Mouse (Mus musculus): Measurements from ENCODE around the gene Olfr1087.
"Not testable (repeated sequence)": the region's sequence is repeated elsewhere in the genome, so short reads cannot be mapped to it uniquely, and the experiment has no call there.

Gene Olfr1087

DNA sequence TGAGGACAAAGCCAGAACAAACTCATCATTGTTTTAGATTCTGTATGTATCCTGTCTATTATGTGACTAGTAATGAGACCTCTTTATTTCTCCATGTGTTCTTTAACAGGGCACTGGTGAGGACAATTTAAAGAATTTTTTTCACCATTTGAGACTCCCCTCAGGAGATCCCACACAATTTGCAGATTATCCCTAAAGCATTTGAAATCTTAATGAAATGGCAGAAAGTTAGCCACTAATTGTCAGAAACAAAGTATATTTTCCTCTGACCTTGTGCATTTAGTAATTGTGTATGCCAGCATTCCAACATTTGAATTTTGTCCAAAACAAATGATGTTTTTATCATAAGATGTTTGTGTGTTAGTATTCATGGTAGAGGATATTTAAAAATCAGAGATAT, at the start of gene Olfr1087:
Gene Olfr1087 (minus strand): TSS at position 101 of the 400 bp plus-strand sequence.
- no peak for DNase-seq (ENCODE audit: low spot score in 2 of 2)

DNA sequence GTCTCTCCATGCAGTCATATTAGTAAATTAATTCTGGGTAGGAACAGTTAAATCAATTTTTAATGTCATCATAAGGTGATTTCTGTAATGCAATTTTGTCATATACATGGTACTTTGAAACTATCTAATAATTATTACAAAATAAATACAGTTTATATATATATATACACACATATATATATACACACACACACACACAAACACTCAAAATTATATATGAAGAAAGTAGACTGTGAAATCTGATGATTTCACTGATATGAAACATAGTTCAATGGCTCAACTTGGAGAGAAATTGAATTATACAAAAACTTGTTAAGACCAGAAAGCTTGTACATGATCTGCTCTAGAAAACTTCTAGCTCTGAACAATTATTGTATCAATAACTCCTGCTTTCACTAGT, 35.4 kb upstream of the Olfr1087 start, which contains the start of gene Olfr1089:
Gene Olfr1089 (minus strand): TSS at position 101 of the 400 bp plus-strand sequence.
- DNase-seq (ENCODE audit: low spot score in 2 of 2), result no peak

DNA sequence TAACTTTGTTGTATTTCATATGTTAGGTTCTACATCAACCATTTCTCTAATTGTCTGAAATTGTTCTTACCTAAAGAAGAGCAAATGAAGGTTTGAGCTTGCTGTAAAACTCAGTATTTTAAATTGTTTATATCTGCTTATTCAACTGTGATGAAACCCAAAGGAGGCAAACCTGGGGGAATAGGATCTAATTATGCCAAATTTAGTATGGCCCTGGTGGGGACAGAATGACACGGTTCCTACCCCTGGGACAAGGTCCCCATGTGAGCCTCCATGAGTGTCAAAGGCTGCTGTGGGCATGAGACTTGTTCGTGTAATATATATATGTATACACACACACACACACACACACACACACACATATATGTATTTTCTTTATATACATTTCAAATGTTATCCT, 18.2 kb downstream of the Olfr1087 start, which contains the start of gene Olfr1086:
Gene Olfr1086 (minus strand): TSS at position 101 of the 400 bp plus-strand sequence.
- DNase-seq (ENCODE audit: low spot score in 2 of 2), result no peak

DNA sequence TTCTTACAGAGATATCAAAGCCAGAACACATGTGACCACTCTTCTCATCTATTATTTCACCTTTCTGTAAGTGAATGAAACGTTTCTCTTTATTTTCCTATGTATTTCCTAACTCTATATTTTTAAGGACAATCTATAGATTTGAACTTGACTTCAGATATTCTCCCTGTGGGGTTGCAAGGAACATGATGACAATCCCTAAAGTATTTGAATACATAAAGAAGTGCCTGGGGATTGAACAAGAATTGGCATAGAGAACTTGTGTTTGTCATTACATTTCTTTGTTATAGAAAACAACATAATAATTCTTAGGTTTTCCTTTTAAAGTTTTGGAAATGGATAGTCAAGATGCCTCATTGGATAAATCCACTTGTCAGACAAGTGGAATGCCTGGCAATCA, 36.3 kb downstream of the Olfr1087 start, which contains the start of gene Olfr1085:
Gene Olfr1085 (minus strand): TSS at position 101 of the 400 bp plus-strand sequence.
- DNase-seq (ENCODE audit: low spot score in 2 of 2), result no peak

DNA sequence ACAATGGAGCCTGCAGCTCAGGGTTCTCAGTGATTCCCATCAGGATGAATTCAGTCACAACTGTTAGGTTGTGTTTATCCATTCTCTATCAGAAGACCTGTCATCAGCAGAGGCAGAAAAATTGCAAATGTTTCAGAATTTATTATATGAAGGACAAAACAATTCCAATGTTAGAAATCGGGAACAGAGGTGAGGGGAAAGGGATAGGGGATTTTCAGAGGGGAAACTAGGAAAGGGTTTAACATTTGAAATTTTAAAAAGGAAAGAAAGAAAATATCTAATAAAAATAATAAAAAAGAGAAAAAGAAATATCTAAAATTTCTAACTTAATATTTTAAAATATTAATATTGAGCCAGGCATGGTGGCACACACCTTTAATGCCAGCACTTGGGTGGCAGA, 58.6 kb downstream of the Olfr1087 start, which contains the start of gene Olfr1084:
Gene Olfr1084 (minus strand): TSS at position 101 of the 400 bp plus-strand sequence.
- not testable (repeated sequence) for DNase-seq (ENCODE audit: low spot score in 2 of 2)
